Mouse (Mus musculus) WW6 (cell line): Measurements from ENCODE around the gene Cacna1h.

Experiments
- DNase-seq: peaks from one replicate; pipeline ENCODE4 v3.0.0-alpha.2; 2013; ENCODE audit warnings: low read depth, low spot score

Cacna1h gene

DNA sequence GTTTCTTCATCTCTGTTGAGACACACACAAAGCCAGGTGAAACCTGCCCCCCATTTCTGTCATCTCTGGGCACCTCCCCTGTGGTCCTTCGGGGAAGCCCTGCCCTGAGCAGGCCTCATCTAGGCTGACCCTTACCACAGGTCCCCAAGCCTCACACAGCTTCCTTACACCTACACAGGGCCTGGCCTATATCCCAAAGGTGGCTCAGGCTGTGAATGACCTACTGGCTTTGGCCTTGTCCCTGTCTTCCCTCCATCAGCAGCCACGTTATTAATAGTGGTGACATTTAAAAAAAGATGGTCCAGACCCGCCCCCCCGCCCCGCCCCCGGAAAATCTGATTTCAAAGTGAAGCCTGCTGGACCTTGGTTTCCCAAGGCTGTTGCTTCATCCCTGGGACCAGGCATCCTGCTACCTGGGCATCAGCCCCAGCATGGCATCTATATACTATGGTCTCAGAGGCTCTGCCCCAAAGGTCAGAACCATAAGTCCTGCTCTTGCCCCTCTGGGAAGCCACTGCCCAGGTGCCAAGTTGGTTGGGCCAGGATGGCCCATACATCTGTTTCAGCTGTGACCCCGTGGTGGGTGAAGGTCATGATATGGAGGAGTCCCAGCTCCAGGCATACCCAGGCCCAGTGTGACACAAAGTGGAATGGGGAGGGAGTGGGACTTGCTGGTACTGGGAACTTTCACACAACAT is 25.1 kb downstream of the Cacna1h start:
- no peak for DNase-seq

- DNase-seq = no peak
Measured at GRCm38 (mm10) chr17:25407352-25407751, 26.2 kb downstream of the Cacna1h start.

GRCm38 (mm10) chr17:25406011-25406441 is 27.6 kb downstream of the Cacna1h start:
- no peak for DNase-seq

DNA sequence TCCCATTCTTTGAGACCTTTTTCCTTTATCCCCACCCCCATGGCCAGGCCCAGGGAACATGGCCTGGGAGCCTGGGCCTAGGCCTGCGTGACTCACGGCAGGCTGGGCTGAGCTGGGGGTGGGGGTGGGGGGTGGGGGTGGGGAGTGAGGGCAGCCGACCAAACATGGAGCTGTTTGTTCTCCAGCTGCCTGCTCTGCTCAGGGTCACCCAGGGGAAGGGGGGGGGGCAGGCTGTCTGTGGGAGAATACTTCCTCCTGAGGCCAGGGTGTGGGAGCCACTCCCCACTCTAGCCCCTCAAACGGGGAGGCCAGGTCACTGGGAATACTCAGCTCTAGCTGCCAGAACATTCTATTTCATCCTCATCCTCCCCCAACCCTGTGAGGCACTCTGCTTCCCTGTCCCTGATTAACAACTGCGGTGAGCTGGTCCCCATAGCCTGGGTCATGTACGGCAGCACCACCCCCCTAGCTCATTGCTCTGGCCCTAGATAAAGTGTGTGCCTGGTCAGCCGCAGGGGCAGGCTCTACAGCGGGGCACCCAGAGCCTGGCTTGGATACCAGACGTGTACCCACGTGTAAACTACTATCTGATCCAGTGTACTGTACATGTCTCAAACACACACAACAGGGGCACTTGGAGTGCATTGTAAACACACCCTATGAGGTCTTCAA is 28.2 kb downstream of the Cacna1h start:
- DNase-seq = no peak

DNA sequence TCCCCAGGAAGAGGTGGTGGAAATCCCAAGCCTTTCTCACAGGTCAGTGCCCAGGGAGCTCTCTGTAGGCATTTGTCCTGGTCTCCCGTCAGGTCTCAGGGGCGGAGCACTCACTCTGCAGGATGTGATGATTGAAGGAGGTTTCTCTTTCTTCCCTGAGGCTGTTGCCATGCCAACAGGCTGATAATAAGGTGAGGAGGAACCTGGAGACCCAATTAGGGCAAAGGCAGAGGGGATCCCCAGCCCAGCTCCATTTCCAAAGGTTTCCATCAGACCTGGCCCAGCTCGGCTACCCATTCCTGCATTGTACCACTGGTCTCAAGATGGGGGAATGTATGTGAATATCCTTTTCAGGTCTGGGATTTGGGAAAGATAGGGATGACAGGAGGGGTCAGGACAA is 29.4 kb downstream of the Cacna1h start:
- DNase-seq = no peak

DNA sequence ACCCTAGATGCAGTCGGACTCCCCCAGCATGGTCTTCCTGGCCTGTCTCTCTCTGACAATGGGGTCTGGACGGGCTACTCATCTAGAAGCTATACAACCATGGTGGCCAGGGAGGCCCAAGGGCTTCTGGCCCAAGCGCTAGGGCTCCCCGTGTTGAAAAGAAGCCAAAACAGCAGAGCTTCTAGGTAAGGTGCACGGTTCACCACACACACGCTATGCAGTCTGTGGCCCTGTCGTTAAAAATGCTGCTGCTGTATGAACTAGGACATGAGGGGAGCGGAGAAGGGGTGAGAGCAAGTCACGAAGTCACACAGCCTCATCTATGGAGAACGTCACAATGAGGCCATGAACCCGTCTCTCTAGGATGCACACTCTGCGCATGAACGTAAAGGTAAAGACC is 31.4 kb downstream of the Cacna1h start:
- DNase-seq = no peak

DNA sequence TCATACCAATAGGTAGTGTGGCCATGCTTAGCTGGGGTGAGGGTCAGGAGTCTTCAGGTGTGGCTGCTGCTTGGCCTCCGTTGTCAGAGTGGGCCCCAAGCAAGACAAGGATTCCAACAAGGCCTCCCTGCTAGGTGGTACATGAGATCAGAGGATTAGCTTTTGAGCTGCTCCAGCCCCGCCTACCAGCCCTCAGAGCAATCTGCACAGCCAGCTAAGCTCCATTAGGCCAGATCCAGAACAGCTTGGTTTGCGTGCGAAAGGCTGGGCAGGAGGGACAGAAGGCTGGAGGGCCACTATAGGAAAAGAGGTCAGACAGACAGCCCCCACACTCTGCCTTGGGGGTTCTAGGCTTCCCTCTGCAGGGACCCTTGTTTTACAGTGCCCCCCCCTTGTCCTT is 32.1 kb downstream of the Cacna1h start:
- no peak for DNase-seq

GRCm38 (mm10) chr17:25400443-25400842 is 33.1 kb downstream of the Cacna1h start:
- no peak for DNase-seq

DNA sequence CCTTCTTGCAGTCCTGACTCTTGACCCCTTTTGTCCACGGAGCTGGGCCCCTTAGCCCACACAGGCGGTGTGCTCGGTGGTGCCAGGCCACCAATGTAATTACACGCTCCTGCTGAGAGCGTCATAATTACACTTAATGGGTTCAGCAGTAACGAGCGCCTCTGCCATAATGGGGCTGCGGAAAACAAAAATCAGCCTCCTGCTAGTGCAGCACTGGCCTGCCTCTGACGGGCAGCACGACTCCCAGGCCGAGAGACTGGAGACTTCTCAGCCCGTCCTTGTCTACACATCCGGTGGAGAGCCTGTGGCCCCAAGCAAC is 35.1 kb downstream of the Cacna1h start:
- no peak for DNase-seq

DNA sequence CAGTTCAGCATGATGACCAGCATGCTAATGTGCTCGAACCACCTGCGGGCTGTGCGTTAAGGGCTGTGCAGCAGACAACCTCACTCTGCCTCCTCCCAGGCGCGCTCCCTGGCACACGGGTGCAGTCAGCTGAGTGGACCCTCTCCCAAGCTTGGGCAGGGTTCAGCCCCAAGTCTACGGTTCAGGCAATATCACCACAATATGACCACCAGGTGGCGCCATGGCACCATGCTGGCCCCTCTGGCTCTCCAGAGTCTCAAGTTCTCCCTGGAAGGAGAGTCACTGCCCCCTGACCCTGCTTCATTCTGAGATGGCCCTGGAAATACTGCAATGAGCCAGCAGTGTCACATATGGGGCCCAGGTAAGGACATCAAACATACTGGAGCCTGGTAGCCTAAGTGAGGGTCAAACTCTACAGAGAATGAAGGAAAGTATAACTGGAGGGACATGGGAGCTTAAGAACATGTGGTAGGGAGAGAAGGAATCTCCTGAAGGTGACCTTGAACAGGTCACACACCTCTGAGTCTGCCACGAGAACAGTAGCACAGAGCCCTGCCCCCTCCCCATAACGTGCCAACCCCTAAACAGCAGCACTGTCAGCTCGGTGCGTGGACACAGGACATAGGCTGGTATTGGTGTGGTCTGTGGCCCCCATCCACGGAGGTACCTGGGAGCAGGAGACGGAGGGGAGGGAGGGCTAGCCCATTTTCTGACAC is 35.6 kb downstream of the Cacna1h start:
- DNase-seq = peak; percentile 49

DNA sequence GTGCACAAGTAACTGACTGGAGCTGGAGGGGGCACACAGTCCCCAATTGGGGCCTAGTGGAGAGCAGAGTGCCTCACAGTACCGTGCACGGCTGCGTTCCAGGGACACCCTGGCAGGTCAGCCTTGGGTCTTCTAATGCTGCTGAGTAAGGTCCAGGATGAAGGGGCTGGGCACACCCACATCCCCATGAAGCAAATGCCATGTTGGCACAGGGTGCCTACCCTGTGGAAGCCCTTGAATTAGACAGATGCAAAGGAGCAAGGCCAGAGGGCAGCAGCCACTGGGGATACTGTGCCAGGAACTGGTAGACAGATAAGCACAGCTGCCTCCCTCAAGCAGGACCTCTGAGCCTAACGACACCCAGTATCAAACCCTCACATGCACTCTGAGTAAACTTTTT is 39.1 kb downstream of the Cacna1h start:
- DNase-seq = no peak

DNA sequence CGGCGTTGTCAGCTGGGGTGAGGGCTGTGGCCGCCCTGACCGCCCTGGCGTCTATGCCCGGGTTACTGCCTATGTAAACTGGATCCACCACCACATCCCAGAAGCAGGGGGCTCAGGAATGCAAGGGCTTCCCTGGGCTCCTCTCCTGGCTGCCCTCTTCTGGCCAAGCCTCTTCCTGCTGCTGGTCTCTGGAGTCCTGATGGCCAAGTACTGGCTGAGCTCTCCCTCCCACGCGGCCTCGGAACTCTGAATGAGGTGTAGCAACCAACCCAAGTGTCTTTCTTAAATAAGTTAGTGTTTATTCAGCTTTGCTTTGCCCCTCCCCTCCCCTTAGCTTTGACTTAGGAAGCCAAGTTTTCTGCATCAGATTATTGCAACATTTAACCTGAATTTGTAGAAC is 59.6 kb downstream of the Cacna1h start:
- no peak for DNase-seq

GRCm38 (mm10) chr17:25372491-25372890 is 61.1 kb downstream of the Cacna1h start:
- DNase-seq = no peak

- DNase-seq = no peak
Measured at GRCm38 (mm10) chr17:25368973-25369372, 64.6 kb downstream of the Cacna1h start, which contains the start of gene Tpsg1. Gene Tpsg1, plus strand, starts transcription at chr17:25369273.

DNA sequence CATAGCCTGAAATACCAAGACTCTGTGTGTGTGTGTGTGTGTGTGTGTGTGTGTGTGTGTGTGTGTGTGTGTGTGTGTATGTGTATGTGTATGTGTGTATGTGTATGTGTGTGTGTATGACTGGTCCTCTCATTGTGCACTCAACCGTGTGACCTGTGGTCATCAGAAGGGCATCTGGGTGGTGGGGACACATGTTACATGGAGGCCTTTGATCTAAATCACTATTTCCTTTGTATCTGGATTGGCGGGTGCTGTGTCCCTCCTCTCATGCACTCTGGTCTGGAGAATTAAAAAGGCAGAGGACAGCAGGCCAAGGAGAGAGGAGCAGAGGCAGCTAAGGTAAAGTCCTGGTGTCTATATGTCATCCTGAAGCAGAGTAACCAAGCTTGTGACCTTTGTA is 67.6 kb downstream of the Cacna1h start, which contains the start of gene Tpsb2:
Gene Tpsb2 (plus strand): TSS at position 301 of the 400 bp plus-strand sequence.
- no peak for DNase-seq

DNA sequence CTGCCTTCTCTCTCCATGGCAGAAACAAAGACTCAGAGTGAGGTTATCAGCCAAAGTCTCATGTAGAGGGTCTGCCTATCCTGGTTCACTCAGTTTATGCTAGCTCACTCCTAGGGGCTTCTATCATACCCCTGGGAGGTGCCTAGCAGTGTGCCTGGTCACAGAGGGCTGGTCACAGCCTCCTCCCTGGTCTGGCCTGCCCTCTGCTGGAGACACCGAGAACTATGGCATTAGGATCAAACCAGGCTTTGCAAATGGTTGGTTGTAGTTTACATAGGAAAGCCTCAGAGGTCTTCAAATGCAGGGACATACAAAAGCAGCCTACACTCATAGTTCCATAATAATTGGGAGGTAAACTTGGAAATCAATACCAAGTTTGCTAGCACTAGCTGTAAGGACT is 69.9 kb downstream of the Cacna1h start:
- peak; percentile 47 for DNase-seq

GRCm38 (mm10) chr17:25361291-25361690 is 72.3 kb downstream of the Cacna1h start:
- DNase-seq = no peak

- DNase-seq = no peak
Measured at GRCm38 (mm10) chr17:25345462-25345861, 88.1 kb downstream of the Cacna1h start, which contains the start of gene Tpsab1. Gene Tpsab1, minus strand, starts transcription at chr17:25345562.

- DNase-seq = no peak
Measured at GRCm38 (mm10) chr17:25341490-25341889, 92.1 kb downstream of the Cacna1h start.

GRCm38 (mm10) chr17:25340003-25340402 is 93.6 kb downstream of the Cacna1h start:
- no peak for DNase-seq

DNA sequence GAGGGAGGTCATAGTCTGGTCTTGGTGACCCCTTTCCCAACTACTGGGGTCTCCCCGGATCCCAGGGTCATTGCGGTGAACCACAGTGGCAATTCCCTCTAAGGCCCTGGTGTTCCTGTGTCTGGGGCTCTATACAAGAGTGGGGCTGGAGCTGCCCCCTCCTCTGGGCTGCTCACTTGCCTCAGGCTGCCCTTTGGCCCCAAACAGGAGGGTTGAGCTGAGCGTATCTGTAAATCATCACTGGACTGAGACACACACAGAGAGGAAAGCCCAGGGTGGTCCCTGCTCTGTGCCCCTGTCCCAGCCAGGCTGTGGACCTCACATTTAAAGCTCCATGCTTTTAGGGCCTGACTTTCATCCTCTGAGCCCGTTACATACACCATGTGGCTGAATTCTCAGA is 95.4 kb downstream of the Cacna1h start:
- DNase-seq = no peak

- DNase-seq = peak; percentile 45
Measured at GRCm38 (mm10) chr17:25333943-25334342, 99.6 kb downstream of the Cacna1h start.

- no peak for DNase-seq
Measured at GRCm38 (mm10) chr17:25332321-25332720, 101.3 kb downstream of the Cacna1h start.
